Mouse (Mus musculus) lung, embryonic 16.5 days (tissue): ENCODE measurements at regions not wholly inside any gene's neighbourhood (a gene's known extent, or its start where the extent isn't known, plus 50 kb on each side); places are given as distances from the start of the nearest gene placed in this dataset. TPM values are rescaled to one million over a fixed set of nuclear protein-coding genes. Genes with fewer than 3 reads are reported as not detected.

ENCODE experiments used
- ATAC-seq: fragments of 200-750 bp; cut with Nextera tagmentation; 2 replicates; pipeline ENCODE4 v1.8.0; 2017; ENCODE audit warnings: low read depth, mild to moderate bottlenecking, moderate library complexity
- H3K27ac ChIP-seq: fragments of 300-500 bp; sonication (generic); 2 replicates; pipeline ENCODE4 v1.5.1; 2014; ENCODE audit warnings: mild to moderate bottlenecking, control low read depth, low read length
- H3K27me3 ChIP-seq: fragments of 300-500 bp; sonication (generic); 2 replicates; pipeline ENCODE4 v1.6.1; 2014; ENCODE audit warnings: low read depth, low read length, mixed read lengths; ENCODE audit not compliant: control insufficient read depth, insufficient read depth
- H3K36me3 ChIP-seq: fragments of 300-500 bp; sonication (generic); 2 replicates; pipeline ENCODE4 v1.6.1; 2014; ENCODE audit warnings: low read length; ENCODE audit not compliant: control insufficient read depth, insufficient read depth
- H3K4me1 ChIP-seq: fragments of 300-500 bp; sonication (generic); replicated peaks from 2 replicates; pipeline ENCODE4 v1.6.1; 2014; ENCODE audit warnings: low read length, mixed read lengths; ENCODE audit not compliant: control insufficient read depth, insufficient read depth
- H3K4me2 ChIP-seq: fragments of 300-500 bp; sonication (generic); 2 replicates; pipeline ENCODE4 v1.6.1; 2014; ENCODE audit warnings: low read depth, low read length, control low read depth
- H3K4me3 ChIP-seq: fragments of 300-500 bp; sonication (generic); 2 replicates; pipeline ENCODE4 v1.5.1; 2014; ENCODE audit warnings: mild to moderate bottlenecking, low read length, control low read depth
- H3K9ac ChIP-seq: fragments of 300-500 bp; sonication (generic); 2 replicates; pipeline ENCODE4 v1.6.1; 2014; ENCODE audit warnings: low read length, control low read depth
- H3K9me3 ChIP-seq: fragments of 300-500 bp; sonication (generic); 2 replicates; pipeline ENCODE4 v1.6.1; 2016; ENCODE audit warnings: low read length; ENCODE audit not compliant: control insufficient read depth
- WGBS: fragments of 180-500 bp; shearing (Covaris S2); extraction: QIAGEN DNeasy Blood & Tissue Kit; methylation state at CpG from one replicate; pipeline ENCODE4 v1.1.7; 2014; 5-methylcytosine and 5-hydroxymethylcytosine counted together
- microRNA-seq: library from miRNA; unstranded; fragments of <30 nt; microRNA quantifications from one replicate; pipeline ENCODE4, GENCODE M21; 2016

DNA sequence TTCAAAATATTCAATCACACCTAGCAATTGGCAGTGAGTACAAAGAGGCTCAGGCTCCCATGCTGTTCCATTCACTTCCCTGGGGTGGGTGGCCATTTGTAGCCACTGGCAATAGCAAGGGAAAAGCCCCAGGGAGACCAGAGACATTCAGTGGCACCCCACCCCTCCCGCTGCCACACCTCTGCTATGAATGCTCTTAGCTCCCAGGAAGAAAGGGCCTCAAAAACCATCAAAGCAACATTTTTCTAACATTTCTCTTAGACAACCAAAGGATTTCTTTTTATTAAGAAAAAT, 152.2 kb downstream of the Gm11361 start:
- no peak for ATAC-seq
- 78% methylated on average over 1 of the region's 1 CpGs for WGBS

DNA sequence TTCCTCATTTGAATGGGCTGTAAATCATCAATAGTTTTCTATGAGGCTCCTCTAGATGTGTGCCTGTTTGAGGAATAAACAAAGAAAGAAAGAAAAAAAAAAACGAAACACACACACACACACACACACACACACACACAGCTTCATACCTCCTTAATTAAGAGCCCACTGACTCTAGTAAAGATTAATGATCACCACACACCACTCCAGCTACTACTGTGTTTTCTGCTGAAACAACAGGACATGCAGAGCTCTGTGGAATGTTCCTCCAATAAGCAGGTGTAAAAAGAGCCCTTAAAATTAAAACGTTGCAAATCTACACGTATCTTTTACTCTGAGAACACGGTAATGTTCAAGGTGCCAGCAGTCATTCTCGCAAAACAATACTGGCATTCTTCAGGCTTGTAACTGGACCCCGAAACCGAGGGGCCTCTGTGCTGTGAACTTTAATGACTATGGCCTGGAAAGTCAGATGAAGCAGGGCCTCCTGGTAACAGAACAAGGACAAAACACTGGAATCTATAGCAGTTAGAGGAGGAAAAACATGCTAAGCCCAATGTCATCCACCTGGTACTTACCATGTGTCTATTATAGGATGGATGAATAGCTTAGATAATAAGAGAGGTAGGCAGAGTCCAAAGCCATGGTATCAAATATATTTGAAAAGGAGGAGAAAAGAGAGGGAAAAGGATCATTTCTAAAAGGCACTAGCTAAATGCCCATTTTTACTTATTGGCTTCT, 151.7 kb downstream of the Gm11361 start:
- H3K4me3 ChIP-seq, result no peak overlapping the region
- no peak overlapping the region for H3K27ac ChIP-seq
- H3K4me1 ChIP-seq, result no peaks in the 10 kb centered on the region; the same call in 1 of the 2 replicates
- WGBS, result 45% methylated on average over 7 of the region's 7 CpGs
- H3K27me3 ChIP-seq, result no peaks in the 10 kb centered on the region
- H3K9ac ChIP-seq, result no peak overlapping the region
- ATAC-seq, result no peak
- no peaks in the 10 kb centered on the region for H3K36me3 ChIP-seq
- H3K4me2 ChIP-seq, result no peak overlapping the region
- H3K9me3 ChIP-seq, result no peaks in the 10 kb centered on the region

More for the DNA sequence above, 152.2 kb downstream of the Gm11361 start:
- no peaks in the 10 kb centered on the region for H3K9me3 ChIP-seq
- H3K9ac ChIP-seq, result no peak overlapping the region
- H3K36me3 ChIP-seq, result no peaks in the 10 kb centered on the region
- H3K4me2 ChIP-seq, result no peak overlapping the region
- no peaks in the 10 kb centered on the region for H3K27me3 ChIP-seq
- H3K4me3 ChIP-seq, result no peak overlapping the region
- no peaks in the 10 kb centered on the region; the same call in 1 of the 2 replicates for H3K4me1 ChIP-seq
- no peak overlapping the region for H3K27ac ChIP-seq

DNA sequence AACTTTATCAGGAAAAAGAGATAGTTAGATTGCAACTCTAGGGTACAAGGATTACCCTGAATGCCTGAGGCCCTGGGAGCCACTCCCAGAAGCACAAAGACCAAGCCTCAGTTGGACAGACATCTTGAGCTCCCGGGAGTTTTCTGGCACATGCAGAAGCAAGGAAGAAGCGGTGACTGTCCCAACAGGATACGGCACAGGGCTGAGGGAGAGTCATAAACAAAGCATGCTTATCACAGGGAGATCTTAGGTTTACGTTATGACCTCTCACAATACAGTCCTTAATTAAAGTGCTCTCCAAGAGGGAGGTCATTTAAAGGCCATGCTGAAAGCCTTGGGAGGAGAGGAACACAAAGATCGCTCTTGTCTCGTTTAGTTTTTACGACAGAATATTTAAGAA, 143.1 kb downstream of the Gm11361 start:
- no peaks in the 10 kb centered on the region for H3K36me3 ChIP-seq
- H3K4me1 ChIP-seq, result peaks cover 6% of the 10 kb centered on the region; the same call in 1 of the 2 replicates
- ATAC-seq, result peak; percentile 82
- H3K27me3 ChIP-seq, result no peaks in the 10 kb centered on the region
- no peaks in the 10 kb centered on the region for H3K9me3 ChIP-seq
- 12% methylated on average over 7 of the region's 7 CpGs for WGBS
- H3K4me3 ChIP-seq, result no peak overlapping the region
- H3K9ac ChIP-seq, result no peak overlapping the region
- H3K27ac ChIP-seq, result no peak overlapping the region
- peak overlapping the region; percentile 17 for H3K4me2 ChIP-seq

Small RNAs in the stretch of these regions (microRNA-seq; reads per million reads assigned to microRNA genes)
- gene Mir6368, result not detected
